Mouse (Mus musculus) C2C12 (cell line): Measurements from ENCODE around the gene Sox5. TPM values are rescaled to one million over a fixed set of nuclear protein-coding genes. Genes with fewer than 3 reads are reported as not detected.

Source experiments
- H3K27me3 ChIP-seq: one replicate; pipeline ENCODE4 v1.6.1; 2011; ENCODE audit not compliant: control insufficient read depth, insufficient read depth, insufficient read length
- H3K36me3 ChIP-seq: one replicate; pipeline ENCODE4 v1.6.1; 2011; ENCODE audit not compliant: control insufficient read depth, insufficient read depth
- H3K4me3 ChIP-seq: one replicate; pipeline ENCODE4 v1.5.1; 2011; ENCODE audit warnings: mild to moderate bottlenecking, control low read depth; ENCODE audit not compliant: poor library complexity, insufficient read depth, severe bottlenecking
- H3K79me2 ChIP-seq: one replicate; pipeline ENCODE4 v1.6.1; 2011; ENCODE audit not compliant: control insufficient read depth, insufficient read depth
- H3K79me3 ChIP-seq: one replicate; pipeline ENCODE4 v1.6.1; 2011; ENCODE audit warnings: low read depth, control low read depth
- H3ac ChIP-seq: one replicate; pipeline ENCODE3; 2011; ENCODE audit warnings: low read depth; ENCODE audit not compliant: control insufficient read depth, insufficient read length
- CEBPB ChIP-seq: IDR thresholded peaks from one replicate; pipeline ENCODE4 v1.6.1; 2011; ENCODE audit warnings: low read depth, mild to moderate bottlenecking, control low read depth, moderate library complexity
- CTCF ChIP-seq: IDR thresholded peaks from one replicate; pipeline ENCODE4 v1.5.1; 2011; ENCODE audit not compliant: control insufficient read depth, insufficient read depth, insufficient read length
- FOSL1 ChIP-seq: IDR thresholded peaks from one replicate; pipeline ENCODE4 v1.8.0; 2011; ENCODE audit warnings: mild to moderate bottlenecking, low read length; ENCODE audit not compliant: poor library complexity, insufficient read depth, severe bottlenecking
- MAX ChIP-seq: IDR thresholded peaks from one replicate; pipeline ENCODE4 v1.6.1; 2011; ENCODE audit warnings: mild to moderate bottlenecking, control low read depth
- MYOD1 ChIP-seq: IDR thresholded peaks from one replicate; pipeline ENCODE4 v1.6.1; 2011; ENCODE audit warnings: low read depth; ENCODE audit not compliant: control insufficient read depth, insufficient read length
- MYOG ChIP-seq: IDR thresholded peaks from one replicate; pipeline ENCODE4 v1.6.1; 2011; ENCODE audit not compliant: control insufficient read depth, insufficient read length; ENCODE audit errors: extremely low read depth
- USF1 ChIP-seq: IDR thresholded peaks from one replicate; pipeline ENCODE4 v1.6.1; 2011; ENCODE audit warnings: low read depth, mild to moderate bottlenecking, control low read depth, moderate library complexity
- polyA plus RNA-seq: library from polyadenylated mRNA; unstranded; fragments of >200 nt; fragmentation: generic; extraction: Trizol; gene quantifications from one replicate; pipeline ENCODE4 v1.2.1, GENCODE M21; 2012; ENCODE audit warnings: missing spikeins

Sox5 gene
- polyA plus RNA-seq, 1 experiment, result 0.07 TPM

GRCm38 (mm10) chr6:144176674-144177073 is 605.1 kb downstream of the Sox5 start:
- TF ChIP-seq MYOG (no peak), CEBPB (no peak), MAX (no peak), FOSL1 (no peak), USF1 (no peak), MYOD1 (no peak)
- no peaks in the 10 kb centered on the region for H3K79me3 ChIP-seq
- H3K4me3 ChIP-seq, result no peak overlapping the region

DNA sequence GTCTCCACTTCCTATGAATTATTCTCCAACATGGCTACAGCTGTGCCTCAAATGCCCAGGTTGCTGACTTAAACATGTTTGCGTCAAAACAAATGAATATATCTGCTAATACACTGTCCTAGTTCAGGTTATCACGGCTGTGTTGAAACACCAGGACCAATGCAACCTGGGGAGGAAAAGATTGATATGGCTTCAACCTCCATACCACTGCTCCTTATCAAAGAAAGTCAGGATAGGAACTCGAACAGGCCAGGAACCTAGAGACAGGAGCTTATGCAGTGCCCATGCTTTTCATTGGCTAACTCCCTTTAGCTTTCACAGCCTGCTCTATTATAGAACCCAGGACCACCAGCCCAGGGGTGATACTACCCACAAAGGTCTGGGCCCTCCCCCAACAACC is 606.2 kb downstream of the Sox5 start:
- no peaks in the 10 kb centered on the region for H3K36me3 ChIP-seq
- TF ChIP-seq MAX (no peak), CTCF (no peak), USF1 (no peak), MYOD1 (no peak), CEBPB (no peak), FOSL1 (no peak)

More at GRCm38 (mm10) chr6:144176674-144177073, 605.1 kb downstream of the Sox5 start:
- no peak overlapping the region for H3ac ChIP-seq
- no peaks in the 10 kb centered on the region for H3K36me3 ChIP-seq
- no peaks in the 10 kb centered on the region for H3K79me2 ChIP-seq
- H3K27me3 ChIP-seq, result no peaks in the 10 kb centered on the region

DNA sequence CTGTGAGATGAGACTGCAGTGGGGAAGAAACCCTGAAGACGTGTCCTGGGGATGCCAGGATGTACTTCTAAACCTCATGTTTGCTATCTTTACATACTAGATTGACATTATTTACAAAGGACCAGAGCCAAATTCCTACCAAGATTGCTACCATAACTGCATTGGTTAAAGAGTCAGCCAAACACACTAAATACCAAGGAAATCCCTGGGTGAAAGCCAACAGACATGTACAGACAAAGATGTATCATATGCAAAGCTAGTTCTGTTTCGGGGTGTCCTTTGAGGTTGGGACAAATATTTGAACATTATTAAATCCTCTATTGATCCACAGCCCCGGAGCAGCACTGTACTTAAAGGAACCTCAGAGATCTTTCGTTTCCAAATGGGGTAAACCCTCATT is 611.2 kb downstream of the Sox5 start:
- H3K79me3 ChIP-seq, result no peaks in the 10 kb centered on the region
- TF ChIP-seq CEBPB (no peak), FOSL1 (no peak), MYOD1 (no peak), USF1 (no peak), MYOG (no peak), CTCF (no peak), MAX (no peak)
- H3K79me2 ChIP-seq, result no peaks in the 10 kb centered on the region

More for the DNA sequence above, 606.2 kb downstream of the Sox5 start:
- Histone ChIP-seq H3K4me3 (no peak overlapping the region), H3ac (no peak overlapping the region), H3K27me3 (no peaks in the 10 kb centered on the region), H3K79me3 (no peaks in the 10 kb centered on the region), H3K79me2 (no peaks in the 10 kb centered on the region)

GRCm38 (mm10) chr6:144169791-144170190 is 612.0 kb downstream of the Sox5 start:
- no peaks in the 10 kb centered on the region for H3K36me3 ChIP-seq
- no peaks in the 10 kb centered on the region for H3K79me2 ChIP-seq
- H3K4me3 ChIP-seq, result no peak overlapping the region
- TF ChIP-seq FOSL1, result no peak
- TF ChIP-seq CEBPB, result no peak
- TF ChIP-seq CTCF, result no peak
- TF ChIP-seq MAX, result no peak
- no peak for TF ChIP-seq USF1
- no peak for TF ChIP-seq MYOD1
- TF ChIP-seq MYOG, result no peak
- no peaks in the 10 kb centered on the region for H3K79me3 ChIP-seq
- no peaks in the 10 kb centered on the region for H3K27me3 ChIP-seq
- H3ac ChIP-seq, result no peak overlapping the region

More for the DNA sequence above, 611.2 kb downstream of the Sox5 start:
- Histone ChIP-seq H3K4me3 (no peak overlapping the region), H3ac (no peak overlapping the region), H3K36me3 (no peaks in the 10 kb centered on the region), H3K27me3 (no peaks in the 10 kb centered on the region)

GRCm38 (mm10) chr6:144168696-144169476 is 612.9 kb downstream of the Sox5 start:
- no peaks in the 10 kb centered on the region for H3K27me3 ChIP-seq
- no peaks in the 10 kb centered on the region for H3K36me3 ChIP-seq
- no peaks in the 10 kb centered on the region for H3K79me3 ChIP-seq
- no peak overlapping the region for H3ac ChIP-seq
- H3K79me2 ChIP-seq, result no peaks in the 10 kb centered on the region
- no peak for TF ChIP-seq MAX
- no peak for TF ChIP-seq FOSL1
- no peak for TF ChIP-seq MYOD1
- no peak for TF ChIP-seq USF1
- no peak for TF ChIP-seq CEBPB
- TF ChIP-seq MYOG, result no peak
- no peak for TF ChIP-seq CTCF
- no peak overlapping the region for H3K4me3 ChIP-seq

DNA sequence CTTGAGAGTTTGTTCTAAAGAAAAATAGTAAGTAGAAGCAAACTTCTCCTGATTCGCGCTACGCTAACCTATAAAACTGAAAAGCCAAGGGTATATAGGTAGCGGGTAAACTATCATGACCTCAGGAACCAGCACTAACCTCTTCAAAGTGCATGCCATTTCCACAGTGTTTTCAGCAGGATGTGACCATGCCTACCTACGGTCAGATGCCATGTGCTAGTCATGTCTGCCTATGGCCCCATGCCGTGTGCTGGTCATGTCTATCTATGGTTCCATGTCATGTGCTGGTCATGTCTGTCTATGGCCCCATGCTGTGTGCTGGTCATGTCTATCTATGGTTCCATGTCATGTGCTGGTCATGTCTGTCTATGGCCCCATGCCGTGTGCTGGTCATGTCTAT is 614.7 kb downstream of the Sox5 start:
- Histone ChIP-seq H3ac (no peak overlapping the region), H3K79me3 (no peaks in the 10 kb centered on the region), H3K36me3 (no peaks in the 10 kb centered on the region), H3K27me3 (no peaks in the 10 kb centered on the region), H3K79me2 (no peaks in the 10 kb centered on the region), H3K4me3 (no peak overlapping the region)
- TF ChIP-seq CEBPB, result no peak
- no peak for TF ChIP-seq MYOG
- no peak for TF ChIP-seq MYOD1
- no peak for TF ChIP-seq FOSL1
- no peak for TF ChIP-seq USF1
- no peak for TF ChIP-seq MAX
- TF ChIP-seq CTCF, result no peak
